Mouse (Mus musculus) embryo, embryonic 11 days (tissue): ENCODE measurements around the gene Enah.

ENCODE experiments used
- DNase-seq: peaks from one replicate; pipeline ENCODE4 v3.0.0-alpha.2; 2015

Gene Enah

DNA sequence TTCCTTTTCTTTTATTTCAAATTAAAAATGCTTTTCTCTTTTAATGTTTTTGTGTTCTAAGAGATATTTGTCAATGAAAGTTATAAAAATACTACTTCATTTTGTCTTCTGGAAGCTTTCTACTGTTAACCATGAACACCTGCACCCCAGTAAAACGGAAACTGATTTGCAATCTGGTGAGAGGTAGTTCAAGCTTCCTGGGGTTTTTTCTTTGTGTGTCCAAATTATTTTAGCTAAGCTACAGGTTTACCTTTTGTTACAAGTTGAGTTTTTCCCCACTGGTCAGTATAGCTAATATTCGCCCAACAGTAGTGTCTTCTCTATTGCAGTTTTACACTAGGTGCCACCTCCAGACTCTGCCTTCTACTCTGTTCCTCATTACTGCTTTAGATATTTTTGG, 62.1 kb downstream of the Enah start:
- no peak for DNase-seq

DNA sequence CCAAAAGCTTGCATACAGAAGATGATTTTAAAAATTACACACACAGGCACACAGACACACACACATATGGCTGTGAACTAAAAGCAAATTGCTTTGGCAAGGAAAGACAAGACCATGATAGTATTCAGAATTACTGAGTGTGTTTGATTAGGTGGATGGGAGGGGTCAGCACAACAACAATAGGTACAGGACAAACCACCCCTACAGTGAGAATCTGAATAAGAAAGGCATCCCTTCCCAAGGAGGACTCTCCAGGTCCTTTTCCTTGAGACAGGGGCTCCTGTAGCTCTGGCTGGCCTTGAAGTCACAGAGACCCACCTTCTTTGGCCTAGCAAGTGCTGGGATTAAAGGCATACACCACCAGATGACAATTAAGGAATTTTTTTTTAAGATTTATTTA, 66.2 kb downstream of the Enah start:
- no peak for DNase-seq

DNA sequence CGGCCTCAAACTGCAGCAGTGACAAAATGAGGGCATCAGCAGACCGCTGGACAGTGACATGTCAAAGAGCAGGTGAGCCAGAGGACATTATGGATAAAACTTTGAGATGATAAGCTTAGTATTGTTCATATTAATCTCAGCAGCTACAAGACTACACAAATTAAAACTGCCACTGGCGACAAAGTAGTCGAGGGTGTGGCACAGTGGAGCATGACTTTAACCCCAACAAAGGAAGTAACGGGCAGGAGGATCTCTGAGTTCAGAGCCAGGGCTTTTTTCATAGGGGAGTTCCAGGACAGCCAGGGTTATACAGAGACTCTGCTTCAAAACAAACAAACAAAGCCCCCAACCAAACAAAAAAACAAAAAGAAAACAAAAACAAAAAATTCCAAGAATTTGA, 68.5 kb downstream of the Enah start:
- no peak for DNase-seq

DNA sequence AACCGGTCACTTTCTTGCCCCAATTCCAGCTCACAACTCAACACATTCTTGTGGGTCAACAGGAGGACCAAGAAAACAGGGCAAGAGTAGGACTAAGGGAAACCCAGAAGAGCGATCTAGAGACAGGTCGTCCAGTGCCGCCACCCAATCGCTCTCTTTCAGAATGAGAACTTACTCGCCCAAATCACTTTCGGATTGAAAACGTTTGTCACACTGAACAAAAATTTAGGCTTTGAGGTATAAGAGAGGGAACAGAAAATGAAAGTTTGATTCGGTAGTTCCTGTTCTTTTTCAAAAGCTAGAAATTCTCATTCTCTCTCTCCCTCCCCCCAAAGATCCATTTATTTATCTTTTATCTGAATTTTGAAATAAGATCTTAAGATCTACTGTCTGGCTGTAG, 69.1 kb downstream of the Enah start:
- no peak for DNase-seq

DNA sequence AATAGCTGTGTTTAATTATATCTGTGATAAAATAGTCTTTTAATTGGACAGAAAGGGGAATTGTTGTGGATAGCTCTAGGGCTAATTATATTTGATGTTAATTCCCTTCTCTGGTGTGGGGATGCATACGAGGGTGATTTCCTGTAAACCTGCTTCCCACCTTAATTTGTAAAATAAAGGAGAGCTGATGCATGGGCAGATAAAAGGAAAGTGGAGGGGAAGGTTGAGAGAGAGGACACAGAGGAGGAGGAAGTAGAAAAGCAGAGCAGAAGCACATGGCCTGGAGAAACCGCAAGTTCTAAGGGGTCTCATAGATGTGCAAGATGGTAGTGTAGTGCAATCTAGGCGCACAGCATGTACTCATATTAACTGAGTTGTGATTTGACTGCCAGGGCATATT, 71.6 kb downstream of the Enah start:
- DNase-seq, result no peak

DNA sequence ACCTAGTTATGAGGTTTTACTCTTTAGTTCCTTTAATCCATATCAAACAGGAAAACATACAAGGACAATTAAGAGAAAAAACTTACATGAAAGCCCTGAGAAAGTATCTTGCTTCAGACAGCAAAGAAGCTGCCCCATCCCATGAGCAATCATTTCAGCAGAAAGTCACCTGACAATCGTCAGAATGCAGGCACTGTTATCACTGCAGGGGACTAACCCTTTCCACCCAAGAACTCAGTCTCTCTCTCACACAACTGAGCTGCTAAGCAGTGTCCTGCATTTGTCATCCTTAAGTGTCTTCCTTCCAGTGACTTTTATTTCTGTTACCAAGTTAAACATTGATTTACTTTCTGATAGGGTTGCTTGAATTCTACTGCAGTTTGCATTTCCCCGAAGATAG, 82.7 kb downstream of the Enah start:
- no peak for DNase-seq

DNA sequence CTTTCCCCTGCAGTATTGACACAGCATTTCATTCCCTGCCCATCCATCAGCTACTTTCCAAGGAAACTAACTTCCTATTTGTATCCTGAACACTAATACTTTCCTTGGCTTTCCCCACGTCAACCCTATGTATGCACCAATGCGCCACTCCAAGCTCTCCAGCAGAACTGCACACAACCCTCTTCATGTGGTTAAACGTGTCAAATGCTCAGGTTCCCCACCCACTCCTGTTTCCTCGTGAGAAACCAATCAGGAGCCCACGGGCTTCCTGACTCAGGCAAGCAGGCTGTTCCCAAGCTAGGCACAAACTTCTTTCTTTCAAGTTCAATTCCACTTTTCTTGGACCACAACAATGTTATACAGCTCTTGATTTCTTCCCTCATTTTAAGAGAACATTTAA, 91.4 kb downstream of the Enah start:
- no peak for DNase-seq

DNA sequence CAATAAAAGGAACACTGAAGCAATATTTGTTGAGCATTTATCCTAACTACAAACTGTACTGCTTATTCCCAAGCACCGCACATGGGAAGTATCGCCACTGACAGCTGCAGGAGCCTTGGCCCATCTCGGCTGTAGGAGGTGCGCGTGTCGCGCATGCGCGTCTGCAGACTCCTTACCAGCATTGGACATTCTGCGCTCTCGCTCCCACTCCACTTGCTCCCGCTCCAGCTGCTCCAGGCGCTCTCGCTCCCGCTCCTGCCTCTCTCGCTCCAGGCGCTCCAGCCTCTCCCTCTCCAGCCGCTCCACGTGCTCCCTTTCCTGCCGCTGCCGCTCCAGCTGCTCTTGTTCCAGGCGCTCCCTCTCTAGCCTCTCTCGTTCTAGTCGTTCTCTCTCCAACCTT, 96.4 kb downstream of the Enah start:
- peak; percentile 59 for DNase-seq

DNA sequence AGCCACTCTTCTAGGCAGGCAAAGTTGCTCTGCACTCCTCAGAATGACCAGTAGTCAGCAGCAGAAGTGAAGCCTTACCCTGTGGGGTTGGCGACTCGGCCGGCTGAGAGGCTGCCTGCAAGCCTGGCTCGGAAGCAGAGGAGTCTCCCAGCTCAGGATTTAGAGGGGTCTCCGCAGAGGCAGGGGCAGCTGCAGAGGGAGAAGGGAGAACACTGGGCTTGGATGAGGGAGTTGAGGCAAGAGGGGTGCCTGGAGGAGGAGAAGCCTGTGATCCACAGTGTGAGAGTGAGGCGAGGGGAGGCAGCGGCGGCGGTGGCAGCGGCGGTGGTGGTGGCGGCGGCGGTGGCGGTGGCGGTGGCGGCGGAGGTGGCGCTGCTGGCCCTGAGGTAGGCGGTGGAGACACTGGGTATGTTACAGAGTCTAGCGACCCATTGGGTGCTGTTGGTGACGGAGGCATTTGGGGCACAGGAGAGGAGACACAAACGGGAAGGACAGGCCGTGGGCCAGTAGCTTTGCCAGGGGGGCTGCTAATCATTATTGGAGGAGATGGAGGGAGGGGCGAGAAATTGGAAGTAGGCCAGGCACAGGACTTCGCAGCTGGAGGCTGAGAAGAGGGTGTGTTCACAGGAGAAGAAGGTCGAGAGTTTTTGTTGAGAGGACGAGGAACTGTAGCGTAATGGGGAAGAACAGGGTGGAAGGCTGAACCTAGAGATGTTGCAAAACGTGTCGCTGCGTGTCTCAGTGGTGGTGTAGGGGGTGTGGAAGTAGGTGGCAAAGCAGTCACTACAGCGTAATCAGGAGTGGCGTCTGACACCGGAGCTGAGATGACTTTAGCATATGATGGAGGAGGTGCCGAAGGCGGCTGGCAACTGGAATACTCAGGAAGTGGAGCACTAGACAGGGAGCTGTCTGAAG, 98.0 kb downstream of the Enah start:
- DNase-seq, result peak; percentile 43

DNA sequence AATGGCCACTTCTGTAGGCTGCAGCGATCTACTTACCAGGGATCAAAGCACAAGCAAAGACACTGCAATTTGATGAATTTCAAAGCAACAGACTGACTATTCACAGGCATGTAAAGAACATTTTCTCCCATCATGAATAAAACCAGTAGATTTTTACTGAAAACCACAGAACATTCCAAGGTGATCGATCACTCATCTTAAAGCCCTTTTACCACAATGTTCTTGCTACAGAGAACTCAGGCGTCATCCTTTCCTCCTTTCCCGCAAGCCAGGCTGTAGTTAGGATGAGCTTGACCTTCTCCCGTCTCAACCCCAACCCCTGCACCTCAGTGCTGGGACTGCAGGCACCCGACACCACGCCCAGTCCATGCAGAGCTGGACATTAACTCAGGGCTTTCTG, 107.9 kb downstream of the Enah start:
- DNase-seq, result no peak

DNA sequence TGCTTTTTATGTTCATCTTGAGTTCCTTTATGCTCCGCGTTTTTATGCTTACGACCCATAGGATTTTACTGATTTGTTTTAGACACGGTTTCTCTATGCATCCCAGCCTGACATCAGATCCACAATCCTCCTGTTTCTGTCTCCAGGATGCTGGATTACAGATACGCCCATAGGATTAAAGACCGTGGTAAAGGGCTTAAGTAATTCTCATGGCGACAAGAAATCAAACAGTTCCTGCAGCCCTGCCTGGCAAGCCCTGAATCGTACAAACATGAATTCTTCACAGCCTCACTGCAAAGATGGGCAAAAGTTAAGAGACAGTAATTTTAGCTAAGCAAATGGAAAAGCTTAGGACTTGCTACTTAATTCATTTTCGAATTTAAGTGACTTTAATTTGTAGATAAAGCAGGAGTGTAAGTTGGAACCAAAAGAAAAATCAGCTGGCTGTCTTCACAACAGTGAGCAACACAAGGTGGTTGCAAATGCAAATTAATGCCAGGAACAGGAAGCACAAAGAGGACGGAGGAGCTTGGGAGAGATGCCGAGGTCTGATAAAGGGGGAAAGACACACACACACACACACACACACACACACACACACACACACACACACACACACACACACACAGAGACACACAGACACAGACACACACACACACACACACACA, 118.0 kb downstream of the Enah start:
- DNase-seq, result no peak

DNA sequence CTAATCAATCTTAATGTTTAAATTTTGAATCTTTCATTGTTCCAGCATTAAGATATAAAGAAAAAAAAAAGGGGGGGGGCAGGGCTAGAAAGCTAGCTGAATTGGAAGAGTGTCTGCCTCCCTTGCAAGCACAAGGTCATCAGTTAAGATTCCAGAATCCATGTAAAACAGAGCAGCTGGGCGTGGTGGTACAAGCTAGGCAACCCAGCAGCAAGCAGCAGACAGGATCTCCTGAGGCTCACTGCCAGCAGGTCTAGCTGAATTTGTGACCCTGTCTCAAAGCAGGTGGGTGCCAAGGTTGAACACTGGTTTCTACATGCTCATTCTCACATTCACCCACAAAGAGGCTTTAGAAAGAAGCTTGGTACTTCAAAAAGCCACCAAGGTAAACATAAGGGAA, 118.9 kb downstream of the Enah start:
- DNase-seq, result no peak

DNA sequence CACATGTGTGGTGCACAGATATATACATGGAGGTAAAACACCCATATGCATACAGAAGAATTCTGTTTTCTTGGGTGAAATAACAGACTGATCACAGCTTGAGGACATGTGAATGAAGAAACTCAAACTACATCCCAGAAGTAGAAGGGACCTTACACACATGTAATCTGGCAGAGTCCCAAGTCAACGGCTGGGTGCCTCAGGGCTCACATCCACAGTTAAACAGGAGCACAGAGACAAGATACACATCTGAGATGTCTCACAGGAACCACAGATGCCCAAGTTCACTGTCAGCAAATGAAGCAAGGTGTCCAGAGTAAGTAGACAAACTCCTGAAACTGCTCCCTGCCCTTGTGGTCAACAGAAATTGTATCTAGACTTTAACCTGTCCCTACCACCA, 120.8 kb downstream of the Enah start:
- no peak for DNase-seq

DNA sequence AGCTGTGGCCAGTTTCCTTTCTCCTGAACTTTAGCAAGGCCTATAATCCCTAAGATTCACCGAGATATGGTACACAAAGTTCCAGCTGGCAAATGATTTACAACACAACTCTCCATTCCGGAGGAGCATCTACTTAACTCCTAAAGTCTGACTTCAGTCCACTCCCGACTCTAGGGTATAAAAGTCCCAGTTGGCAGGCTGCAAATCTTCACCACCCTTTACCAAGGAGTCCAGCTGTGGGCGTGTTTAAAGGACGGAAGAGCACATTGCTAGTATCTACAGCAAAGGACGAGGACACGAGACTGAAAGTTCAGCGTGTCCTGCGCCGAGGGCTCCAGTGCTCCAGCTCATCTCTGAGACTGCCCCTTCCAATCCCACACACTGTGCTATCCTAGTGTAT, 122.8 kb downstream of the Enah start:
- no peak for DNase-seq

DNA sequence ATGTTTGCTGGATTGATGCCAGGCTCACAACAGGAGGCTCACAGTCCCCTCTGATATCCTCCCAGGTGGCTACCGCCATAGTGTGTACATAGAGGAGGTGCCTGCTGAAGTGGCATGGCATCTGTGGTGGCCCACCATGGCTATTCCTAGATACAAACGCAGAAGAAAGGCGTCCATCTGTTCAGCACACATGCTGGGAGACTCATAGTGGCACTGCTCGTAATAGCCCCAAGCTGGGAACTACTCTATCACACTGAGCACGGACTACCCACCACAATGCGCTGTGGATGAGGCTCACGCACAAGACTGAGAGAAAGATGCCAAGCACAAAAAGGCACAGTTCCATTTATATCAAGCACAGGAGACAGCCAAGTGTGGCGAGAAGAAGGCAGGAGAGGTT, 126.1 kb downstream of the Enah start:
- DNase-seq, result no peak

DNA sequence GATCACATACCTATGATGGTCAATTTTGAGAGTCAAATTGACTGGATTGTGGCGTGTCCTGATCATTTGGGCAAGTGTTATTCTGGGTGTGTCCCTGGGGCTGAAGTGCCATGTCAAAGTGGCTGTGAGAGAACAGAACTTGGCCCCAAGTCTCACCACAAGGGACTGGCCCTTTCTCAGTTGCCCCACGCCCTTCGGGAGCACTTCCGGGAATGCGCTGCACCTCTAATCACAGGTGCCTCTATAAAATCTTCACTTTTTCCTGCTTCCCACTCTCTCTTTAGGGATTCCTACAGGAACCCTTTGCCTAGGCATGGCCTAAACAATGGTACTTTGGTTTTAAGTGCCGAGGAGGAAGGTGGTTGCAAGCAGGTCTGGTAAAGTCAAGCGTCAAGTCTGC, 130.1 kb downstream of the Enah start:
- DNase-seq, result no peak

DNA sequence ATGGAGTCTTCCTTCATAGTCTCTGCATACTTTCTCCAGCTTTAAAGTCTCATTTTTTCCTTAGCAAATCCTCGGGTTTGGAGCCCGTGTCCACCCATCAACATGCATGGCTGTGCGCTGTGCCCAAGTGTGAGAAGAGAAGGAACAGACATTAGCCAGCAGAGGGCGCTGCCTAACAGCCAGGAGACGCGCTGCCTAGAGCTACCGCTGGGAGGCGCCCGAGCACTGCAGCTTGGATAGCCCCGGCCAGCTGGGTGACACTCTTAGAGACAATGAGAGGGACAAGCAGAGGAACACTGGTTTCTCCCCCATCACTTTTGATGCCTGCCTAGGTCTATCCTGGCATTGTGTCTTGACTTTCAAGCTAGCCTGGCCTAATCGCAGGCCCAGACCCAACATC, 131.0 kb downstream of the Enah start:
- DNase-seq, result peak; percentile 89

DNA sequence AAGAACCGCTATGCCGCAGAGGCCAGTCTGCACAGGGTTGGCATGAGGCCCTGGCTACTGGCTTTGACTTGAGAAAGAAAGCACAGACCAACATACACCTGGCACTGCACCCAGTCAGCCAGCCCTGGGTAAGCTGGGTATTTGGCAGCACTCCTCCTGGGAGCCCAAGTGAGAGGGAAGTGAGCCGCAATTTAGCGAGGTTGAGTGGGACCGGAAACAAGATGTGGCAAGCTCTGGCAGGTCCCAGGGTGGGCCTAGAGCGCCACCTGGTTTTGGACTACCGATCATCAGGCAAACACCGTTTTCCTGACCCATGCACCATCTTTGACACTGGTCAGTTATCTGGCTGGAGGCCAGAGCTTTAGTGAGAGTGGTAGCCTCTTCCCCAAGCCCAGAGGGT, 138.3 kb downstream of the Enah start:
- peak; percentile 78 for DNase-seq

DNA sequence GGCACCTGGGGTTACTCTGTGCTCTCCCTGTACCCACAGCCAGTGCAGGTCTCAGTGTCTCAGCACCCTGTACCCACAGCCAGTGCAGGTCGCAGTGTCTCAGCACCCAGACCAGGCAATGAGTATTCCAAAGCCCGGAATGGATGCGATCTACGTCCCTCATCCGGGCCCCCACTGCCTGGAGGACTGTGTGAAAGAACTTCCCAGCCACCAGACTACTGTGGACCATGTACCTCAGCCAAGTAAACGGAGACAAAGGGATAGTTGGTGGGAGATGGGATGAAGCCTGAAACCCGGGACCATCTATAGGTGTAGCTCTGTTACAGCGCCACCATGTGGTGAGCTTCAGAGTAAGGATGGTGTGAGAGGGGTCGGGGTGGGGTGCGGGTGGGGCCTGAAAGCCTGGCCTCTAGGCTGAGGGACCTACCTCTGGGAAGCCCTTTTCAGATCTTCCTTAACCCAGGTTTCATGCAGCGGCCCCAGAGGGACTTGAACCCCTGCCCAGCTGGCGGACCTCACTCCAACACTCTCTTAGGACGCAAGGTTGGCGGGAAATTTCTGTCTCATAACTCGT, 139.0 kb downstream of the Enah start:
- peak; percentile 47 for DNase-seq

DNA sequence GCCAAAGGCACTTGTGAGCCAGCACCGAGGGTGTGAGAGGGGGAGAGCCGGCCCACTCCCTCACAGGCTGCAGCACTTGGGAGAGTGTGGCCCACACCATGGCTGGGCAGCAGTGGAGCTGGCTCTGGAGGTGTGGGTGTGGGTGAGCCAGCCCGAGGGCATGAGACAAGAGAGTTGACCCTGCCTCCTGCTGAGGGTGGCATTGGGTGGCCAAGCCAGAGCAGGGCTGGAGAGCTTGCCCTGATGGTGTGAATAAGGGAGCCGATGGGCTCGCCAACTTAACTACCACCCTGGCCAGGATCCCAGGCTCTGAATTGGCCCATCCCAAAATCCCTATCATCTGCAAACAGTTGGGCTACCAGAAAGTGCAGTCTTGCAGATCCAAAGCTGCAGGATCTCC, 141.4 kb downstream of the Enah start:
- DNase-seq, result no peak

DNA sequence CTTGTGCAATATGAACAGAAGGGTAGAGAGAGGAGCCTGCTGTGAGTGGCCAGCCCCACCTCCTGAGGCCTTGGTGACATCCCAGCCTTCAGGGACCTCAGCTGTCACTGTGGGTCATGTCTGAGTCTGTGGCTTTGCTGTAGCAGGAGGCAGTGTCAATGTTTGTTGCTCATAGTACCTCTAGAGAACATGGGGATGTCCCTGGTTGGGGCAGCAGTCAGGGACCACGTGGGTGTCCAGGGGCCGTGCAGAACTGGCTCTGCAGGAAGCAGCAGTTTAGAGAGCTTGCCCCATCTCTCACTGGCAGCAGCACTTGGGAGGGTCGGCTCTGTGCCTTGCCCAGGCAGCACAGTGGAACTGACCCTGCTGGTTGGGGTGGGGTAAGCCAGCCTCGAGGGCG, 142.7 kb downstream of the Enah start:
- DNase-seq, result no peak

DNA sequence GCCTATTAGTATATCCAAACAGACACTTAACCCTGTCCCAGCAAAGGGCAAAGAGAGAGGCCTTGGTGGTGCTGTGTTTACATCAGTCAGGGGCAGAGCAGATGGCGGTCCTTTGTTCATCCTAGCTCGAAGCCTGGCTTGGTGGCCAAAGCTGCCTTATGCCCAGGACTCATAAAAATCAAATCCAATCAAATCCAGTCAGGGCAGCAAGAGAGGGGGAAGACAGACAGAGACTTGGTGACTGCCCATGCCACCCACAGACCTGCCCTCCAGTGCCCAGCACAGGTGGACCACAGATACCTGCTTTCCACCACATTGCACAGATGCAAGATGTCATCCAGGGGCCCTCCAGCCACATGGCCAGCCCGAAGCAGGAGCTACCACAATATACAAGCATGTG, 143.1 kb downstream of the Enah start:
- no peak for DNase-seq

DNA sequence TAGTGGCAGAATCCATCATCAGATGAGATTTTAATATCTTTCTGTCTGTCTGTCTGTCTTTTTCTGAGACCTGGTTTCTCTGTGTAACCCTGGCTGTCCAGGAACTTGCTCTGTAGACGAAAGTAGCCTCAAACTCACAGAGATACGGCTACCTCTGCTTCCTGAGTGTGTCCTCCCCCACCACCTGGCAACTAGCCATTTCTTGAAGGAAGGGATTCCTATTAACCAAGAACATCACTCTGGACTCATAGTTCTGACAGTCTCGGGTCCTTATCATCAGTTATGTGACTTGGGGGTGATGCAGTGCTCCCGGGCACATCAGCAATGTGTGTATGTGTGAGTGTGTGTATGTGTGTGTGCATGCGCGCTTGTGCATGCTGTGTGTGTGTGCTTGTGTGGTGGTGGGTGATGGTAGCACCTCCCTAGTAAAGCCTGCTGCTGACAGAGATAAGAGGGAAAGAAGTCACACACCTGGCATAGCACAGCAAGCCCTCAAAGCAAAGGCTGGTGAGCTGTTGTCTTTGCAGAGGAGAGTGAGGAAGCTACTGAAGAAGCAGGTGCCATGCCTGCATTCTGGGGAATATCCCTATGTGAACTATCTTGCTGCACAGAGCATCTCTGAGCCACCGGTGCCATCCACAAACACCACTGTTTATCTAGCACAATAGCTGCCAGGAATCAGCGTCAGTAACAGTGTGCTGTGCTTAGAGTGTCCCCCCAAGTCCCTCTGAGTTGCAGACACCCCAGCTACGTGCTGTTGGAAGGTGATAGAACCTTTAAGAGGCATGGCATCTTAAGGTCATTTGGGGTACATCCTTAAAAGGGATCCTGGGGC, 146.5 kb downstream of the Enah start:
- DNase-seq, result no peak
